Mouse (Mus musculus): ENCODE results near the gene Carhsp1. TPM values are rescaled to one million over a fixed set of nuclear protein-coding genes. Genes with fewer than 3 reads are reported as not detected.
A peak's percentile ranks its signal among the peaks of the same experiment; 100 is the strongest.

Carhsp1 gene
- polyA plus RNA-seq, 1 experiment from 2014 or later = 27.7 TPM

- Histone ChIP-seq H3K27me3 (ENCODE audit: insufficient read depth, low read length) (no peaks in the 10 kb centered on the region), H3K4me3 (ENCODE audit: low read depth, low read length) (no peak overlapping the region), H3K4me2 (no peak overlapping the region), H3K9ac (no peak overlapping the region), H3K36me3 (ENCODE audit: insufficient read depth) (no peaks in the 10 kb centered on the region), H3K9me3 (ENCODE audit: low read depth, low read length) (no peaks in the 10 kb centered on the region), H3K27ac (ENCODE audit: low read depth) (no peak overlapping the region), H3K4me1 (ENCODE audit: insufficient read depth) (no peaks in the 10 kb centered on the region)
- 48% methylated on average over 16 of the region's 16 CpGs for WGBS
- ATAC-seq (ENCODE audit: insufficient read depth) = no peak; the same call in 1 of the 2 replicates
- DNase-seq = peak; percentile 34
- no peak for TF ChIP-seq CTCF (IDR thresholded peaks at IDR 0.05; ENCODE audit: low read depth)
These were observed 51.4 kb downstream of the Carhsp1 start for GRCm38 (mm10) chr16:8620315-8621115.

- Histone ChIP-seq H3K9me3 (ENCODE audit: low read depth, low read length) (no peaks in the 10 kb centered on the region), H3K9ac (no peak overlapping the region), H3K36me3 (ENCODE audit: insufficient read depth) (no peaks in the 10 kb centered on the region), H3K4me2 (no peak overlapping the region), H3K4me3 (ENCODE audit: low read depth, low read length) (no peak overlapping the region), H3K27me3 (ENCODE audit: insufficient read depth, low read length) (no peaks in the 10 kb centered on the region), H3K27ac (ENCODE audit: low read depth) (no peak overlapping the region), H3K4me1 (ENCODE audit: insufficient read depth) (no peaks in the 10 kb centered on the region)
- WGBS = 13% methylated on average over 10 of the region's 10 CpGs
- DNase-seq (peak; percentile 38), ATAC-seq (ENCODE audit: insufficient read depth) (peak; percentile 45)
- TF ChIP-seq CTCF (IDR thresholded peaks at IDR 0.05; ENCODE audit: low read depth) = no peak
These were observed 52.2 kb downstream of the Carhsp1 start for GRCm38 (mm10) chr16:8619659-8620314.

- no peaks in the 10 kb centered on the region for H3K4me1 ChIP-seq (ENCODE audit: insufficient read depth)
- no peaks in the 10 kb centered on the region for H3K9me3 ChIP-seq (ENCODE audit: low read depth, low read length)
- TF ChIP-seq CTCF (IDR thresholded peaks at IDR 0.05; ENCODE audit: low read depth) = no peak
- DNase-seq (no peak), ATAC-seq (ENCODE audit: insufficient read depth) (no peak)
- H3K4me2 ChIP-seq = no peak overlapping the region
- no peaks in the 10 kb centered on the region for H3K27me3 ChIP-seq (ENCODE audit: insufficient read depth, low read length)
- WGBS = 75% methylated on average over 3 of the region's 3 CpGs
- H3K27ac ChIP-seq (ENCODE audit: low read depth) = no peak overlapping the region
- H3K36me3 ChIP-seq (ENCODE audit: insufficient read depth) = 0 out of 2 replicates have a peak, but pooled peaks cover 3% of the 10 kb centered on the region
- H3K9ac ChIP-seq = no peak overlapping the region
- no peak overlapping the region for H3K4me3 ChIP-seq (ENCODE audit: low read depth, low read length)
These were observed 58.5 kb downstream of the Carhsp1 start for GRCm38 (mm10) chr16:8613447-8613846.

- no peak overlapping the region for H3K4me3 ChIP-seq (ENCODE audit: low read depth, low read length)
- H3K36me3 ChIP-seq (ENCODE audit: insufficient read depth) = 0 out of 2 replicates have a peak, but pooled peaks cover 3% of the 10 kb centered on the region
- 78% methylated on average over 4 of the region's 4 CpGs for WGBS
- no peak for TF ChIP-seq CTCF (IDR thresholded peaks at IDR 0.05; ENCODE audit: low read depth)
- H3K4me1 ChIP-seq (ENCODE audit: insufficient read depth) = no peaks in the 10 kb centered on the region
- H3K9me3 ChIP-seq (ENCODE audit: low read depth, low read length) = no peaks in the 10 kb centered on the region
- H3K27ac ChIP-seq (ENCODE audit: low read depth) = no peak overlapping the region
- H3K27me3 ChIP-seq (ENCODE audit: insufficient read depth, low read length) = no peaks in the 10 kb centered on the region
- H3K9ac ChIP-seq = no peak overlapping the region
- DNase-seq = no peak
- no peak overlapping the region for H3K4me2 ChIP-seq
- no peak for ATAC-seq (ENCODE audit: insufficient read depth)
These were observed 58.9 kb downstream of the Carhsp1 start for GRCm38 (mm10) chr16:8613039-8613438.

GRCm38 (mm10) chr16:8612214-8613005 is 59.5 kb downstream of the Carhsp1 start:
- H3K9me3 ChIP-seq (ENCODE audit: low read depth, low read length) = no peaks in the 10 kb centered on the region
- 0 out of 2 replicates have a peak, but pooled peaks cover 3% of the 10 kb centered on the region for H3K36me3 ChIP-seq (ENCODE audit: insufficient read depth)
- TF ChIP-seq CTCF (IDR thresholded peaks at IDR 0.05; ENCODE audit: low read depth) = no peak
- H3K27ac ChIP-seq (ENCODE audit: low read depth) = no peak overlapping the region
- DNase-seq (no peak), ATAC-seq (ENCODE audit: insufficient read depth) (no peak)
- no peak overlapping the region for H3K9ac ChIP-seq
- H3K4me1 ChIP-seq (ENCODE audit: insufficient read depth) = no peaks in the 10 kb centered on the region
- 82% methylated on average over 8 of the region's 8 CpGs for WGBS
- H3K4me3 ChIP-seq (ENCODE audit: low read depth, low read length) = no peak overlapping the region
- H3K27me3 ChIP-seq (ENCODE audit: insufficient read depth, low read length) = no peaks in the 10 kb centered on the region
- no peak overlapping the region for H3K4me2 ChIP-seq

- Histone ChIP-seq H3K36me3 (ENCODE audit: insufficient read depth) (0 out of 2 replicates have a peak, but pooled peaks cover 3% of the 10 kb centered on the region), H3K4me2 (no peak overlapping the region), H3K27ac (ENCODE audit: low read depth) (no peak overlapping the region), H3K4me3 (ENCODE audit: low read depth, low read length) (no peak overlapping the region), H3K9me3 (ENCODE audit: low read depth, low read length) (no peaks in the 10 kb centered on the region), H3K4me1 (ENCODE audit: insufficient read depth) (no peaks in the 10 kb centered on the region), H3K9ac (no peak overlapping the region), H3K27me3 (ENCODE audit: insufficient read depth, low read length) (no peaks in the 10 kb centered on the region)
- 69% methylated on average over 3 of the region's 3 CpGs for WGBS
- ATAC-seq (ENCODE audit: insufficient read depth) (no peak), DNase-seq (no peak)
- no peak for TF ChIP-seq CTCF (IDR thresholded peaks at IDR 0.05; ENCODE audit: low read depth)
These were observed 61.6 kb downstream of the Carhsp1 start for GRCm38 (mm10) chr16:8610397-8610796.

Small RNA genes within 50 kb of the gene (microRNA-seq; reads per million reads assigned to microRNA genes)
- not detected for gene Gm22137 (ENCODE audit: borderline number of aligned reads)

Other genes with a start within 250 kb of the Carhsp1 start
- not detected in 2 replicates for gene Tmem114, start 247.0 kb downstream of the Carhsp1 start, polyA plus RNA-seq (2014; fragmentation: Nextera tagmentation; extraction: Ambion mirVana)
- gene Mettl22, start 201.4 kb downstream of the Carhsp1 start, polyA plus RNA-seq (2014; fragmentation: Nextera tagmentation; extraction: Ambion mirVana) = 15.3 and 15.9 TPM in 2 replicates
- 15.7 and 16.8 TPM in 2 replicates for gene Abat, start 158.7 kb downstream of the Carhsp1 start, polyA plus RNA-seq (2014; fragmentation: Nextera tagmentation; extraction: Ambion mirVana)
- gene Pmm2, start 34.5 kb downstream of the Carhsp1 start, polyA plus RNA-seq (2014; fragmentation: Nextera tagmentation; extraction: Ambion mirVana) = 51.7 and 52.0 TPM in 2 replicates
- 11.7 and 12.3 TPM in 2 replicates for gene Tmem186, start 34.4 kb downstream of the Carhsp1 start, polyA plus RNA-seq (2014; fragmentation: Nextera tagmentation; extraction: Ambion mirVana)
- gene Gm5767, start 8.6 kb upstream of the Carhsp1 start, polyA plus RNA-seq (2014; fragmentation: Nextera tagmentation; extraction: Ambion mirVana) = not detected in 2 replicates
- gene Usp7, start 120.2 kb upstream of the Carhsp1 start, polyA plus RNA-seq (2014; fragmentation: Nextera tagmentation; extraction: Ambion mirVana) = 43.5 and 49.8 TPM in 2 replicates
- gene 1810013L24Rik, start 157.9 kb upstream of the Carhsp1 start, polyA plus RNA-seq (2014; fragmentation: Nextera tagmentation; extraction: Ambion mirVana) = 15.1 and 15.3 TPM in 2 replicates

Data from lung, embryonic 14.5 days (tissue).